Mouse (Mus musculus) neural tube, embryonic 13.5 days (tissue): ENCODE results near the gene Hspbap1. TPM values are rescaled to one million over a fixed set of nuclear protein-coding genes. Genes with fewer than 3 reads are reported as not detected.

Experiments used
- ATAC-seq: fragments of 200-750 bp; cut with Nextera tagmentation; 2 replicates; pipeline ENCODE4 v1.8.0; 2017; ENCODE audit warnings: low read depth, mild to moderate bottlenecking, moderate TSS enrichment, moderate library complexity
- H3K27ac ChIP-seq: fragments of 300-500 bp; sonication (generic); replicated peaks from 2 replicates; pipeline ENCODE4 v1.5.1; 2015; ENCODE audit warnings: moderate library complexity, mild to moderate bottlenecking, inconsistent platforms
- H3K27me3 ChIP-seq: fragments of 300-500 bp; sonication (generic); 2 replicates; pipeline ENCODE4 v1.6.1; 2015; ENCODE audit warnings: mild to moderate bottlenecking, inconsistent platforms
- H3K36me3 ChIP-seq: fragments of 300-500 bp; sonication (generic); 2 replicates; pipeline ENCODE4 v1.6.1; 2015; ENCODE audit warnings: mild to moderate bottlenecking, inconsistent platforms
- H3K4me1 ChIP-seq: fragments of 300-500 bp; sonication (generic); replicated peaks from 2 replicates; pipeline ENCODE4 v1.6.1; 2015; ENCODE audit warnings: inconsistent platforms
- H3K4me2 ChIP-seq: fragments of 300-500 bp; sonication (generic); 2 replicates; pipeline ENCODE4 v1.6.1; 2015; ENCODE audit warnings: inconsistent platforms, mild to moderate bottlenecking, moderate library complexity
- H3K4me3 ChIP-seq: fragments of 300-500 bp; sonication (generic); 2 replicates; pipeline ENCODE4 v1.5.1; 2015; ENCODE audit warnings: mild to moderate bottlenecking, inconsistent platforms
- H3K9ac ChIP-seq: fragments of 300-500 bp; sonication (generic); 2 replicates; pipeline ENCODE4 v1.6.1; 2015; ENCODE audit warnings: moderate library complexity, mild to moderate bottlenecking, inconsistent platforms
- H3K9me3 ChIP-seq: fragments of 300-500 bp; sonication (generic); 2 replicates; pipeline ENCODE4 v1.6.1; 2016; ENCODE audit warnings: inconsistent platforms
- WGBS: fragments of 180-500 bp; shearing (Covaris S2); methylation state at CpG from one replicate; pipeline ENCODE4 v1.1.7; 2015; 5-methylcytosine and 5-hydroxymethylcytosine counted together
- polyA plus RNA-seq: library from polyadenylated mRNA; unstranded; fragments of >200 nt; fragmentation: Nextera tagmentation; extraction: Ambion mirVana; gene quantifications from 2 replicates; pipeline ENCODE4 v1.2.1, GENCODE M21; 2015

Gene Hspbap1
- polyA plus RNA-seq, 1 experiment from 2014 or later, result 18.2 TPM

DNA sequence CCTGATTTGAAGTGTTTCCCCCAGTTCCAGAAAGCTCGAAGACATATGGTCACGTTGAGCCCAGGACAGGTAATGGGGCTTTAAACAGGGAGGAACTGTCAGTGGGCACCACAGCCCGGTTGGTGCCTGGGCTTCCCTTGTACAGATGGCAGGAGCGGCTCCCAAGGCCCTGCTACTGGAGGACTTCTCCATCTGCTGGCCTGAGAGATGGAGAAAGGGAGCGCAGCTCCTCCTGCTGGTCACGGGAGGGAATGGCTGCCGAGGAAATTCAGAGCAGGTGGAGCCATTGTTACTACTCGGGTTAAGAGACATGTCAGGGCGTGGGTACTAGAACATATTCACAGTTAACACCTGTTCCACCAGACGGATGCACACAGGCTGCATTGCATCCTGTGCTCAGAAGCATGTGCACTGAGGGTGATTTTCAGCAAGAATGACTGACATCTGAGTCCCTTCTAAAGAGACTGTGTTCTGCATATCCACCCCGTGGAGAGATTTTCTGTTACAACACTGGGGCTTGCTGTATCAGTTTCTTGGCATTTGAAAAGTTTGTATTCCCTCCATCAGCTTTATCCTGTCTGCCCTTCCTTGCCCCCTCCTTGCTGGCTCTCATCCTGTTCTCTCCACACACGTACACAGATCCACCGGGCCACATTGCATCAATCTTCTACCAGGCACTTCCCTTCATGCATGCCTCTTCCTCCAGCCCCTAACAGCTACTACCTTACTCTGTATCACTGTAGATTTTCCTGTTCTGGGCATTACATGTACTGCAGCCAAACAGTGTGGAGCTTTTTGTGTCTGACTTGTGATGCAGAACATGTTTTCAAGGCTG is 47.3 kb downstream of the Hspbap1 start:
- Histone ChIP-seq H3K9ac (no peak overlapping the region), H3K9me3 (no peaks in the 10 kb centered on the region), H3K27me3 (no peaks in the 10 kb centered on the region), H3K4me1 (no peaks in the 10 kb centered on the region), H3K4me2 (no peak overlapping the region), H3K4me3 (no peak overlapping the region), H3K27ac (no peak overlapping the region), H3K36me3 (0 out of 2 replicates have a peak, but pooled peaks cover 14% of the 10 kb centered on the region)
- ATAC-seq, result peak; percentile 92
- 38% methylated on average over 13 of the region's 13 CpGs for WGBS

DNA sequence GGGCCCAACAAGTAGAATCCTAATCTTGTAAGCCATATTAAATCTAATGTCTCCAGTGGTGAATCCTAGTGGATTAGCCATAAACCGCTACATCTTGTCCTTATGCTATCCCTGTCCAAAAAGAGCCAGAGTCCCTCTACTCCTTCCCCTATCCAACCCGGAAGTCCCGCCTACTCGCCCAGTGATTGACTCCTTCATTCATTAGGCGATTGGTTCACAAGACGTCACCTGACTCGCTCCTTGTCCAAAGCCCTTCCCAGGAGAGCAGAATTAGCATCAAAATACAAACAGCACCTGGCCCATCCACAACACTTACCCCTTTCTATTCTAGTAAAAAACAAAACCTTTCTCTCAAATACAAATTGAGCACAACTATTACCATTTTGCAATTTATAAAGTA is 59.8 kb downstream of the Hspbap1 start:
- Histone ChIP-seq H3K4me1 (no peaks in the 10 kb centered on the region), H3K9me3 (0 out of 2 replicates have a peak, but pooled peaks cover 3% of the 10 kb centered on the region), H3K4me3 (no peak overlapping the region), H3K27me3 (no peaks in the 10 kb centered on the region), H3K27ac (no peak overlapping the region), H3K4me2 (no peak overlapping the region), H3K9ac (no peak overlapping the region), H3K36me3 (peaks cover 28% of the 10 kb centered on the region)
- 31% methylated on average over 7 of the region's 7 CpGs for WGBS
- no peak for ATAC-seq

DNA sequence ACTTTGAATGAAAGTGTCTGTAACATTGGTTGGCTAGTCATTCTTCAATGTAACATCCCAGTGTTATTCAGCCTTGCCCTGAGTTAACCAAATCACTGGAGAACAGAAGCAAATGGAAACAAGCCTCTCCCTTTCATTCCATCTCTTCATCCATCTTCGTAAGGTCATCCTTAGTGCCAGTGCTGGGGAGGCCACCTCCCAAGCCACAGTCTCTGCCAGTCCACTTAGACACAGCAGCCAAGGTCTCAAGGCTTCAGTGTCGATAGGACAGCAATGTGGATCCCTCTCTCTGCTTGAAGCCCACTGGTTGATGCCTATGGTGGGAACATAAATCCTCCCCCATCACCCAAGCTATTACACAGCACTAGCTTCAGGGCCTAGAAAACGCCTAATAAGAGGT is 62.8 kb downstream of the Hspbap1 start:
- 79% methylated on average over 3 of the region's 3 CpGs for WGBS
- no peak overlapping the region for H3K4me2 ChIP-seq

DNA sequence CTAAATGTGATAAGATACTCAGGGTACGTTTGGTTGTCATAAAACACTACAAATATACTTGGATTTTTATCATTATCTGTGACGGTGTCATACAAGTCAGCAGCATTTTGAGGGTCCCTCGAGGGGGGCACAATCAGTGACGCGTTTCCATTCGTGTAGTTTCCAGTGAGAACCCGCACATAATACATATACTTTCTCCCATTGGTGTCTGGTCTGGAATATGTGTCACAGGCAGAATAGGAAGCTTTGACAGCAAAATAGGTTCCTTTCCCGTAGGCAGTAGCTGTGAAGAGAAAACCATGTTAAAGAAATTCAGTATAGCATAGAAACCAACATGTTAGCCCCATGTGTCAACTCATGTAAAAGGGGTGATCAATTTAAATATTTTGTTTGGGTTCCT is 64.5 kb downstream of the Hspbap1 start:
- no peak overlapping the region for H3K9ac ChIP-seq
- no peaks in the 10 kb centered on the region for H3K4me1 ChIP-seq
- no peak overlapping the region for H3K4me3 ChIP-seq
- no peaks in the 10 kb centered on the region for H3K36me3 ChIP-seq
- no peak for ATAC-seq
- H3K9me3 ChIP-seq, result no peaks in the 10 kb centered on the region
- H3K27ac ChIP-seq, result no peak overlapping the region
- 90% methylated on average over 8 of the region's 8 CpGs for WGBS
- H3K4me2 ChIP-seq, result no peak overlapping the region
- H3K27me3 ChIP-seq, result no peaks in the 10 kb centered on the region

More for the DNA sequence above, 62.8 kb downstream of the Hspbap1 start:
- no peaks in the 10 kb centered on the region for H3K27me3 ChIP-seq
- H3K9me3 ChIP-seq, result no peaks in the 10 kb centered on the region
- no peaks in the 10 kb centered on the region for H3K4me1 ChIP-seq
- no peak overlapping the region for H3K27ac ChIP-seq
- no peak for ATAC-seq
- H3K36me3 ChIP-seq, result peaks cover 2% of the 10 kb centered on the region
- no peak overlapping the region for H3K9ac ChIP-seq
- no peak overlapping the region for H3K4me3 ChIP-seq

DNA sequence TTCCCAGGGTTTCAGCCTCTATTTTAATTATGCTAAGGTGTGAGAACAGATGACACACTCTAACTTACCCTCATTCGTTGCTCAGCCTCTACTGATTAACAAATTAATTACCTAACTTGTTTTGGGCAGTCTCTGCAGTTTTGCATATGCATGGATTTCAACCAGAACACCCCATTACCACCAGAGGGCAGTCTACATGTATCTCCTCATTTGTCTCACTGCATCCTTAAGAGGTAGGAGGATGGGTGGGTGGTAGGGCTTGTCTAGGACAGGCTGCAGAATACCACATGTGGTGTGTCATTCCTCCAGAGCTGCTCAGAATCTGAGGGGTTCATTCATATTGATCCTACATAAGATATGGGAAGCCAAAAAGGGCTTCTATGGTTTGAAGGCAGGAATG is 69.5 kb downstream of the Hspbap1 start:
- no peaks in the 10 kb centered on the region for H3K4me1 ChIP-seq
- ATAC-seq, result no peak
- no peaks in the 10 kb centered on the region for H3K9me3 ChIP-seq
- H3K36me3 ChIP-seq, result no peaks in the 10 kb centered on the region
- 22% methylated on average over 1 of the region's 1 CpGs for WGBS
- H3K9ac ChIP-seq, result no peak overlapping the region
- H3K27me3 ChIP-seq, result no peaks in the 10 kb centered on the region
- no peak overlapping the region for H3K4me3 ChIP-seq
- H3K4me2 ChIP-seq, result no peak overlapping the region
- H3K27ac ChIP-seq, result no peak overlapping the region

DNA sequence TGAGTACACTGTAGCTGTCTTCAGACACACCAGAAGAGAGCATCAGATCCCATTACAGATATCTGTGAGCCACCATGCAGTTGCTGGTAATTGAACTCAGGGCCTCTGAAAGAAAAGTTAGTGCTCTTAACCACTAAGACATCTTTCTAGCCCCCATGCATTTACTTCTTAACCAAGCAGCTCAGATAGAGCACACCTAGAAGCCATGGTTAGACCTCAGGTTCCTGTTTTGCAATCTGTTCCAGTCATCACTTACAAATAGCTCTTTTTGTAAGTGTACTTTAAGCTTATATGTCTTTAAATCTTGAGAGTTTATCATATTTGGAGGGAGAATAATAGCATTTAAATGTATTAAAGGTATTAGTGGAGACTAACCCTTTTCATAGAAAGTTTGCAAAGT is 77.0 kb downstream of the Hspbap1 start:
- ATAC-seq, result no peak
- H3K9me3 ChIP-seq, result no peaks in the 10 kb centered on the region
- no peak overlapping the region for H3K4me3 ChIP-seq
- H3K4me1 ChIP-seq, result no peaks in the 10 kb centered on the region
- H3K36me3 ChIP-seq, result no peaks in the 10 kb centered on the region
- no peak overlapping the region for H3K27ac ChIP-seq
- no peak overlapping the region for H3K4me2 ChIP-seq
- H3K27me3 ChIP-seq, result no peaks in the 10 kb centered on the region
- H3K9ac ChIP-seq, result no peak overlapping the region

DNA sequence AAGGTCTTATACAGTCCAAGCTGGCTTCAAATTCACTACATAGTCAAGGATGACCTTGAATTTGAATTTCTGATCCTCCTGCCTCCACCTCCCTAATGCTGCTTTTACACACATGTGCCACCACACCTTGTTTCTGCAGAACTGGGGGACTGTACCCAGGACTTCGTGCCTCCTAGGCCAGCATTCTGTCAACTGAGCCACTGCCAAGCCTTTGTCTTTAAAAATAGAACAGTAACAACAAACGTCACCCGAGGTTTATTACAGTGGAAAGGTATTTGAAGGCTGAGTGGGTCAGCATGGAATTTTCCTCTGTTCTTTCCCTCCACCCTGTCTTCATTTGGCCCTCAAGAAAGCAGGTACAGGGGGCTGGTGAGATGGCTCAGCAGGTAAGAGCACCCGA is 85.7 kb downstream of the Hspbap1 start:
- H3K9me3 ChIP-seq, result no peaks in the 10 kb centered on the region
- WGBS, result 80% methylated on average over 4 of the region's 4 CpGs
- no peaks in the 10 kb centered on the region for H3K27me3 ChIP-seq
- H3K36me3 ChIP-seq, result no peaks in the 10 kb centered on the region
- no peaks in the 10 kb centered on the region for H3K4me1 ChIP-seq
- H3K4me2 ChIP-seq, result no peak overlapping the region
- no peak overlapping the region for H3K9ac ChIP-seq
- H3K27ac ChIP-seq, result no peak overlapping the region
- no peak overlapping the region for H3K4me3 ChIP-seq
- ATAC-seq, result no peak

DNA sequence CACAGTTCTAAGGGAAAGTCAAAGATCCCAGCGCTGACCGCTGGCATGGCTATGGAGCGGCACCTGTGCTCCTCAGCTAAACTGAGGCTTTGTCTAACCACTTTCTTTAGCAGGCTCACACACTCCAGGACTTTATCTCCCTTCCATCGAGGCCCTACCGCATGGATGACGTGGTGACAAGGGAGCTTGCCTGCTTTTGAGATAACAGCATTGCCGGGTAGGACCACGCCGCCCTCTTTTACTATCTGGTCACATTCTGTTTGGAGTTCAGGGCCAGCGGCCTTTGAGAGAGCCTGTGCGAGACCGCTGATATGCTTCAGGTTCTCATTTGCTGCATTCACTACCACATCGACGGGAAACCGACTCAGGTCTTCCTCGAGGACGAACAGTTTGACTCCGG is 86.6 kb downstream of the Hspbap1 start:
- 92% methylated on average over 18 of the region's 18 CpGs for WGBS
- H3K9ac ChIP-seq, result no peak overlapping the region
- H3K27me3 ChIP-seq, result no peaks in the 10 kb centered on the region
- H3K4me3 ChIP-seq, result no peak overlapping the region
- no peak for ATAC-seq
- no peaks in the 10 kb centered on the region for H3K36me3 ChIP-seq
- H3K4me1 ChIP-seq, result no peaks in the 10 kb centered on the region
- H3K4me2 ChIP-seq, result no peak overlapping the region
- H3K9me3 ChIP-seq, result no peaks in the 10 kb centered on the region
- H3K27ac ChIP-seq, result no peak overlapping the region

DNA sequence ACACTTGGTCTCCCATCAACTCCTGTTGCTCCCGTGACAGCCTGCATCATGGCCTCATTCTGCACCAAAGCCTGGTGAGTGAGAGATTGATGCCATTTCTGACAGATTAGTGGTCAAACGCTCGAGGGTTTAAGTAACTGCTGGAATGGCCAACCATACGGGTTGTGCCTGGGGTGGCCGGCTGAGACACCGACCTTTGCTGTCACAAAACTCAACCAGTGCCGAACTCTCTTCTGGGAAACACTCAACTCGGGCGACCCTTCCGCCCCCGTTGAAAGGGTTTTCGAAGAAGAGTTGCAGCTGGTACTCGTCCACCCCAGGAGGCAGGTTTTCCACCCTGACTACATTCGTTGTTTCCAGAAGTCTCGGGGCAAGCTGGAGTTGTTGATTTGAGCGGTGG is 90.1 kb downstream of the Hspbap1 start:
- Histone ChIP-seq H3K4me1 (no peaks in the 10 kb centered on the region), H3K27me3 (no peaks in the 10 kb centered on the region), H3K9ac (no peak overlapping the region), H3K36me3 (no peaks in the 10 kb centered on the region), H3K9me3 (no peaks in the 10 kb centered on the region), H3K4me2 (no peak overlapping the region), H3K27ac (no peak overlapping the region), H3K4me3 (no peak overlapping the region)
- no peak for ATAC-seq
- 89% methylated on average over 16 of the region's 16 CpGs for WGBS

DNA sequence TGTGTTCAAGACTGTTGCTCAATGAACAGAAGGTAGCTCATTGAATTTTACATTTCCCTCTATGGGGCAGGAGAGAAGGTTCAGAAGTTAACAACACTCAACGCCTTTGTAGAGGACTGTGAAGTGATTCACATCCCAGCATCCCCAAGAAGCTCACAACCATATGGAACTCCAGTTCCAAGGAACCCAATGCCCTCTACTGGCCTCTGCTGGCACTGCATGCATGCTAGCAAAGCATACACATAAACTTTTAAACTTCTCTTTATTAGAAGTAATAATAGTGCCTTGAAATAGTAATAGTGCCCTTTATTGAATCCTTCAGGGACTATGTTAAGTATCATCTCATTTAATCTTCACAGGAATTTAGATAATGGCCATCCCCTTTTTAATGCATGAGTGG is 91.9 kb downstream of the Hspbap1 start:
- Histone ChIP-seq H3K27ac (no peak overlapping the region), H3K9me3 (no peaks in the 10 kb centered on the region), H3K4me1 (no peaks in the 10 kb centered on the region), H3K4me2 (no peak overlapping the region), H3K4me3 (no peak overlapping the region), H3K27me3 (no peaks in the 10 kb centered on the region), H3K9ac (no peak overlapping the region), H3K36me3 (no peaks in the 10 kb centered on the region)
- ATAC-seq, result no peak
- 90% methylated on average over 1 of the region's 1 CpGs for WGBS

DNA sequence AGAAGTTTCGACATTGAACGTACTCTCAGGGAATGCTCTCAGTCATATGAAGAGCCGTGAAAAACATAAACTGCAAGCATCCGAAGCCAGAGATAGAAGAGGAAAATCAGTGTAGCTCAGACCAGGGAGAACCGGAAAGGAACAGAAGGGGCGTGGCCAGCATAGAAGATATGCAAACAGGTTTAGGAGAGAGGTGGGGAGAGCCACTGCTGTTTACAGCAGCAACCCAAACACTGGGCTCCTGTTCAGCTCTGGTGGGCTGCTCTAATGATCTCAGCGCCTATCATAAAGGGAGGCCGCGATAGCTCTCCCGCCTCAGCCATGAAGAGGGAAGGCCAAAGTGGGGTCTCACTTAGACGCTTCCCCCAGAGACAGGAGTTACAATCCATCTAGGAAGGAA is 97.6 kb downstream of the Hspbap1 start:
- no peak overlapping the region for H3K4me2 ChIP-seq
- no peak overlapping the region for H3K4me3 ChIP-seq
- ATAC-seq, result no peak
- no peak overlapping the region for H3K27ac ChIP-seq
- peaks cover 36% of the 10 kb centered on the region for H3K27me3 ChIP-seq
- no peak overlapping the region for H3K9ac ChIP-seq
- no peaks in the 10 kb centered on the region for H3K9me3 ChIP-seq
- H3K4me1 ChIP-seq, result peaks cover 15% of the 10 kb centered on the region
- H3K36me3 ChIP-seq, result no peaks in the 10 kb centered on the region
- WGBS, result 73% methylated on average over 11 of the region's 11 CpGs

DNA sequence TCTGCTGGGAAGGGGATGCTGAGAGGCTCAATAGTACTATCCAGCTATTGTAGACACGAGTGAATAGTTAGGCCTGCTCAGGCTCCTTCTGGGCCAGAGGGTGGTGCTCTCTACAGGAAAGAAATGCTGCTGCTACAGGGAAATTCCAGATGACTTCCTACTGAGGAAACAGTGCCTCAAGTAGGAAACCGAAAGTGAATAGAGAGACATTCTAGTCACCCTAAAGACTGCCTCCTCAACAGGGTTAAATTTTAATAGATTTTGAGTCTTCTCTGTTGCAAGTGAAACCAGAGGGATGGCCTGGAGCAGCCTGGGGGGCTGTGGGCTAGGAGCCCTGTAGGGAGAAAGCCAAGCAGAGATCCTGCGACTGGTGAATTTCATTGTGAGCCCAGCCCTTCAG is 99.0 kb downstream of the Hspbap1 start:
- no peak overlapping the region for H3K4me3 ChIP-seq
- no peak overlapping the region for H3K9ac ChIP-seq
- no peaks in the 10 kb centered on the region for H3K36me3 ChIP-seq
- peaks cover 15% of the 10 kb centered on the region for H3K4me1 ChIP-seq
- 31% methylated on average over 3 of the region's 3 CpGs for WGBS
- no peak overlapping the region for H3K27ac ChIP-seq
- no peak for ATAC-seq
- no peaks in the 10 kb centered on the region for H3K9me3 ChIP-seq
- H3K27me3 ChIP-seq, result peaks cover 41% of the 10 kb centered on the region
- H3K4me2 ChIP-seq, result no peak overlapping the region

DNA sequence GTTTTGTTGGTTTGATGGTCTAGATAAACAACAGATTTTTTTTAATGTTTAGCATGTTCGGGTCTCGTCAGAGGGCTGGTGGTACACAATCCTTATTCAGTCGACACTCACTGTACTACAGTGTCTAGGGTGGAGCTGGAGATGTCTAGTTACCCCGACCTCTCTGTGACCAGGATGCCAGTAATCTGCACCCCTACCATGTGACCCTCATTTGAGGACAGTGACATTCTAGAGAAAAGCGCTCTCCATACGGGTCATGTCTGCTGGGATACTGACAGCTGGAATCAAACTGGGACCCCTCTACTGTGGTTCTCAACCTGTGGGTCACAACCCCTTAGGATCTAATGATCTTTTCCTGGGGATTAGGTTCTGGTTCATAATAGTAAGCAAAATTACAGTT is 99.5 kb downstream of the Hspbap1 start:
- ATAC-seq, result no peak

More for the DNA sequence above, 99.5 kb downstream of the Hspbap1 start:
- H3K36me3 ChIP-seq, result no peaks in the 10 kb centered on the region
- no peak overlapping the region for H3K4me3 ChIP-seq
- WGBS, result 77% methylated on average over 6 of the region's 6 CpGs
- H3K9me3 ChIP-seq, result no peaks in the 10 kb centered on the region
- peaks cover 41% of the 10 kb centered on the region for H3K27me3 ChIP-seq
- no peak overlapping the region for H3K4me2 ChIP-seq
- no peak overlapping the region for H3K9ac ChIP-seq
- no peak overlapping the region for H3K27ac ChIP-seq
- H3K4me1 ChIP-seq, result peaks cover 15% of the 10 kb centered on the region
